Mouse (Mus musculus) common myeloid progenitor, adult 5-6 weeks (primary cell): ENCODE measurements around the gene Slc16a12. TPM values are rescaled to one million over a fixed set of nuclear protein-coding genes. Genes with fewer than 3 reads are reported as not detected.

Source experiments
- ATAC-seq: replicated peaks from 2 replicates; pipeline ENCODE4 v1.8.0; 2016; ENCODE audit warnings: low read depth, mild to moderate bottlenecking, moderate TSS enrichment, inconsistent platforms; ENCODE audit not compliant: poor library complexity, severe bottlenecking
- total RNA-seq: library from RNA; stranded (forward); fragments of 200-1000, 187-1606 nt; gene quantifications from 2 replicates; pipeline ENCODE4 v1.2.3, GENCODE M21; 2017

Gene Slc16a12
- total RNA-seq, 1 experiment from 2014 or later = 0.18 TPM

DNA sequence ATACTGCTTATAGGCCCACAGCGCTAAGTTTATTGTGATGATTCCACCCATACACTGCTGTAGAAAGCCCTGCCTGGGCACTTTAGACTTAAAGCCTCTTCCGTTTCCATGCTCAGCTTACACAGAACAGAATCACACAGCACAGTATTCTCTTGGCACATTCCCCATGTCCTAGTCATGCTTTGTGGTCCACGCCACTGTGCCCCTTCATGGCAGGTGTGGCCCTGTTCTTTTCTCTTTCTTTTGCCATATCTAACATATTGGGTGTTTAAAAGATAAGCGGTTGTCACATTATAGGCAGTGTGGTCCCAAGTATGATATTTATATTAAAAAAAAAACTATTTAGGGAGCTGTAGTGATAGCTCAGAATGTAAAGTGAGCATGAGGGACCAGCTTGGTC lies 16.5 kb downstream of the Slc16a12 start:
- ATAC-seq = no peak

DNA sequence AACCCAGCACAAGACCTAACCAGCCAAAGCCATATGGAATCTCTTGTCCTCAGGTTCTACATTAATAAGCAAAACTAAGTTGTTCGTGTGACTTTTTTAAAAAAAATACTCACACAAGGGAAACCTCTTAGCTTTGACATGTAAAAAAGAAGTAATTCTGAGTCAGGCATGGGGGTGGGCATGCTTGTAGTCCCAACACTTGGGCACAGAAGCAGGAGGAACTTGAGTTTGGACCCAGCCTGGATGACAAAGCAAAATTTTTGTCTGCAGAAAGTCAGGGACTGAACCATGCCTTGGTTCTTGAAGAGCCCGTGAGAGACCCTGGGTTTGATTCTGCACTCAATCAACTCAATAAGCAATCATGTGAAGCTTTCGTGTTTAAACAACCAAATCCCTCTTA lies 17.6 kb downstream of the Slc16a12 start:
- ATAC-seq = no peak; the same call in 1 of the 2 replicates

- ATAC-seq = 0 out of 2 replicates have a peak, but pooled peaks have one; percentile 27
Observed at GRCm38 (mm10) chr19:34726254-34726962, 20.7 kb downstream of the Slc16a12 start.

GRCm38 (mm10) chr19:34725418-34725817 lies 21.7 kb downstream of the Slc16a12 start:
- ATAC-seq = peak; percentile 50; the same call in 1 of the 2 replicates

GRCm38 (mm10) chr19:34724598-34724997 lies 22.5 kb downstream of the Slc16a12 start:
- no peak for ATAC-seq

- no peak for ATAC-seq
Observed at GRCm38 (mm10) chr19:34722541-34722940, 24.5 kb downstream of the Slc16a12 start.

- no peak for ATAC-seq
Observed at GRCm38 (mm10) chr19:34720130-34720529, 27.0 kb downstream of the Slc16a12 start.

DNA sequence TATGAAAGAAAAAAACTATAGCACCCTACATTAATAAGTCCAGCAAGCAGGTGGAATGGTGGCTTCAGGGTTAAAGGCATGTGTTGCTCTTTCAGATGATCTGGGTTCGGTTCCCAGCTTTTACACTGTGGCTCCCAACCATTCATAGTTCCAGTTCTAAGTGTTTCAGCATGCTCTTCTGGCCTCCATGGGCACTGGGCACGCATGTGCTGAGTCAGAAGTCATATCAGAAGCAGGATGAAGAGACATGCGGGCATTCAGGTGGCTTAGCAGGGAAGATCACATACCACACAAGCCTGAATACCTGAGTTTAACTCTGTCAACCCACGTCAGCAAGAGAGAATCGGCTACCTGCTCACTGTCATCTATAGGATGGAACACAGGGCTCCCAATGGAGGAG lies 28.1 kb downstream of the Slc16a12 start:
- no peak for ATAC-seq

DNA sequence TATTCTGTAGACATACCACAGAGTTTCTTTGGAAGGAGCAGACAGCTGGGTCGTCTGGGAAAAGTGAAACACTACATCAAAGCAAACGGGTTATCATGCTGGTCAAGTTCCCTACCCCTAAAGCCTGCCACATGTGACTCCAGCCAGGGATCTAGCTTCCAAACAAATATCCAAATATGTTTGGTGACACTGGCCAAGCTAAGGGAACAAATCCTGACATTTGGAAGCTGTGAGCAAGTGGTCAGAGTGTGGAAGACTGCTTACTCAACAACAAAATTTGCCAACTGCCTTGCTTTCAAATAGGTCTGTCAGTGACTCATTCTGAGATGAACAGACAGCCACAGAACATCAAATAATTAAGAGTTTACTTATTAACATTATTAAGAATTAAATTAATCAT lies 28.6 kb downstream of the Slc16a12 start:
- no peak for ATAC-seq

- no peak for ATAC-seq
Observed at GRCm38 (mm10) chr19:34715895-34716294, 31.2 kb downstream of the Slc16a12 start.

DNA sequence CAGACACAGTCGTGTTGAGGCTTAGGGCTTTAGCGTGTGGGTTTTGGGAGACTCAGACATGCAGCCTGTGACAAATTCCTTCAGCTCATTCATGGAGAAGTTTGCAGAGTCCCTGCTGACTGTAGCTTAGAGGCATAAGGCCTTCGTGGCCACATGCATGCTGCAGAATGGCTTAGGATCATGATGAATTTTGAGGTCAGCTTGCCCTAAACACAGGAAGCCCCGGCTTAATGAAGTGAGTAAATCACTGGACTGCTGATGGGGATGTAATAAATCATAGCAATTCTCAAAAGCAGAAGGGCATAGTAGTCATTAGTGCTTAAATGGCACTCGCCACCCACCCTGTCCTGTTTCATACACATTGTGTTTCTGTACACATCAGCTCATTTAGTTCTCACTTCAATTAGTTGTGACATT lies 32.8 kb downstream of the Slc16a12 start:
- 0 out of 2 replicates have a peak, but pooled peaks have one; percentile 11 for ATAC-seq

- no peak for ATAC-seq
Observed at GRCm38 (mm10) chr19:34712050-34712449, 35.0 kb downstream of the Slc16a12 start.

GRCm38 (mm10) chr19:34708221-34708620 lies 38.9 kb downstream of the Slc16a12 start:
- ATAC-seq = no peak

- ATAC-seq = no peak
Observed at GRCm38 (mm10) chr19:34707571-34707970, 39.5 kb downstream of the Slc16a12 start.

GRCm38 (mm10) chr19:34706261-34706660 lies 40.8 kb downstream of the Slc16a12 start:
- ATAC-seq = no peak

DNA sequence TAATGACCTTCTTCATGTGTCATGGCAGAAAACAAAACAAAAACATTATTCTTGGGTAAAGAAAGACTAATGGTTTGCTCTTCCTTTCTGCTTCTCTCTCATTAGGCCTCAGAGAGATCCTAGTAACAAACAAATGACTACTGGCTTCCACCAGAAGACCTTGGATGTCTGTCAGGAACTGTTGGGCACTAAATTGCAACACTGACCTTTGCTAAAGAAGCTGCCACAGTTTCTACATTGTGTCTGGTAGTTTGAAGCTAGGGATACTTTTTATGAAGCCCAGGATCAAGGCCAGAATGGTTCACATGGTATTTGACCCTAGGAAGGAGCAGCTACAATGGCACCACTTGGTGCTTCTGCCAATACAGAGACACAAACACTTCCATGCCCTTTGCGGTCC lies 41.9 kb downstream of the Slc16a12 start:
- no peak for ATAC-seq

GRCm38 (mm10) chr19:34699300-34699699 lies 47.8 kb downstream of the Slc16a12 start:
- ATAC-seq = no peak

- no peak for ATAC-seq
Observed at GRCm38 (mm10) chr19:34698852-34699251, 48.2 kb downstream of the Slc16a12 start.

DNA sequence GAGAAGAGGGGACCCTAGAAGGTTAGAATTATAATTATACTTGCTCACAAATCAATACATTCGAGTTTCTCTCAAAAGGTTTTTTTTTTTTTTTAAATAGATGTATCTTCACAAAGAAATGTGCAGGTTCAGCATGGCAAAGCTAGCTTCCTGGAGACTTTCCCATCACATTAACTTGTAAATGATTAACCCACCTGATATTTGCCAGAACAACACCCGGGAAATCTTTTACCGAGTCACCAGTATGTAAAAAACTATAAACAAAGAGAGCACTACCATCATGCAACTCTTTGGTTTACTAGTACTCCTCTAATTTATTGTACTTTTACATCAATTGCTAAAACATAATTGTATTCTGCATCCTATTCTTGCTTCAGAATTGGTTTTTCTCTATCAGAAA lies 48.7 kb downstream of the Slc16a12 start:
- no peak for ATAC-seq

DNA sequence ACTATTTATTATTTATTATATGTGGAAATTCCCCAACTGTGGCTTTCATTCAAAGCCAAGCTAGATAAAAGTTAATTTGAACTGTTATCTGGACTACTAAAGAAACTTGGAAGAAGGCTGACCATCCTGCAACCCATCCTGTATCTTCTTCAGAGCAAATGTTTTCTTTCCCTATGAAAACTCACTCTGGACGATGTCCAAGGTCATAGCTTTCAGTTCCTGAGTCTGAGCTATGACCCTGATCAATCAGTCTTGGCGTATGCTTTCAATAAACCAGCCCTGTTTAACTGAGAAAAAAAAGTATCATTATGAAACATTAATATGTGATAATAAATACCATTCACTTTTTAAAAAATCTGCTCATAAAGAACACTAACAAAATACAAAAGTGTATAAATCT lies 49.6 kb downstream of the Slc16a12 start:
- no peak for ATAC-seq

GRCm38 (mm10) chr19:34696352-34696986 lies 50.6 kb downstream of the Slc16a12 start:
- ATAC-seq = no peak

GRCm38 (mm10) chr19:34691402-34691801 lies 55.7 kb downstream of the Slc16a12 start:
- ATAC-seq = no peak
